Mouse (Mus musculus) myocyte (in vitro differentiated cells): ENCODE data around the gene Adam12. TPM values are rescaled to one million over a fixed set of nuclear protein-coding genes. Genes with fewer than 3 reads are reported as not detected.

ENCODE experiments used
- H3K27me3 ChIP-seq: one replicate; pipeline ENCODE4 v1.6.1; 2011; ENCODE audit not compliant: control insufficient read depth, insufficient read depth, insufficient read length
- H3K36me3 ChIP-seq: one replicate; pipeline ENCODE4 v1.6.1; 2011; ENCODE audit not compliant: control insufficient read depth, insufficient read depth
- H3K4me2 ChIP-seq: one replicate; pipeline ENCODE4 v1.6.1; 2011; ENCODE audit warnings: low read depth, control low read depth
- H3K4me3 ChIP-seq: one replicate; pipeline ENCODE4 v1.5.1; 2011; ENCODE audit warnings: mild to moderate bottlenecking, control low read depth, moderate library complexity
- H3K79me2 ChIP-seq: one replicate; pipeline ENCODE4 v1.6.1; 2011; ENCODE audit not compliant: control insufficient read depth, insufficient read depth
- H3ac ChIP-seq: one replicate; pipeline ENCODE4 v1.6.1; 2011; ENCODE audit not compliant: control insufficient read depth, insufficient read length
- CEBPB ChIP-seq: IDR thresholded peaks from 2 replicates; pipeline ENCODE4 v1.6.1; 2011; ENCODE audit warnings: mild to moderate bottlenecking, moderate library complexity; ENCODE audit not compliant: poor library complexity, insufficient read depth, severe bottlenecking
- E2F4 ChIP-seq: IDR thresholded peaks from one replicate; pipeline ENCODE4 v1.6.1; 2011; ENCODE audit warnings: mild to moderate bottlenecking, control low read depth, moderate library complexity; ENCODE audit not compliant: insufficient read depth
- MAX ChIP-seq: IDR thresholded peaks from one replicate; pipeline ENCODE4 v1.6.1; 2011; ENCODE audit warnings: low read depth, mild to moderate bottlenecking, control low read depth
- MYOD1 ChIP-seq, 3 experiments: IDR thresholded peaks; one replicate each; pipeline ENCODE4 v1.6.1; 2011; ENCODE audit warnings: control low read depth in 2 of 3, low read depth in 2 of 3, mild to moderate bottlenecking in 2 of 3, moderate library complexity in 1 of 3; ENCODE audit not compliant: insufficient read length in 2 of 3, control insufficient read depth in 1 of 3
- MYOG ChIP-seq, 3 experiments: IDR thresholded peaks; one replicate each; pipeline ENCODE4 v1.6.1; 2011; ENCODE audit warnings: control low read depth in 2 of 3, low read depth in 2 of 3, mild to moderate bottlenecking in 2 of 3; ENCODE audit not compliant: insufficient read length in 2 of 3, control insufficient read depth in 1 of 3, insufficient read depth in 1 of 3
- POLR2A ChIP-seq: IDR thresholded peaks from one replicate; pipeline ENCODE4 v1.6.1; 2011; ENCODE audit warnings: low read depth, mild to moderate bottlenecking, control low read depth, moderate library complexity; ENCODE audit not compliant: insufficient read length
- POLR2AphosphoS2 ChIP-seq: IDR thresholded peaks from one replicate; pipeline ENCODE4 v1.6.1; 2011; ENCODE audit warnings: low read depth, control low read depth; ENCODE audit not compliant: insufficient read length
- REST ChIP-seq: IDR thresholded peaks from one replicate; pipeline ENCODE4 v1.6.1; 2011; ENCODE audit warnings: mild to moderate bottlenecking, control low read depth, moderate library complexity; ENCODE audit not compliant: insufficient read depth, insufficient read length
- SRF ChIP-seq: IDR thresholded peaks from one replicate; pipeline ENCODE4 v1.6.1; 2011; ENCODE audit warnings: low read depth; ENCODE audit not compliant: control insufficient read depth, insufficient read length
- TCF12 ChIP-seq: IDR thresholded peaks from one replicate; pipeline ENCODE4 v1.6.1; 2011; ENCODE audit warnings: mild to moderate bottlenecking, control low read depth; ENCODE audit not compliant: poor library complexity, insufficient read depth, severe bottlenecking
- TCF3 ChIP-seq: IDR thresholded peaks from one replicate; pipeline ENCODE4 v1.6.1; 2011; ENCODE audit warnings: low read depth, control low read depth; ENCODE audit not compliant: insufficient read length
- USF1 ChIP-seq: IDR thresholded peaks from one replicate; pipeline ENCODE4 v1.6.1; 2011; ENCODE audit warnings: low read depth, mild to moderate bottlenecking, control low read depth, moderate library complexity
- polyA plus RNA-seq: library from polyadenylated mRNA; unstranded; fragments of >200 nt; fragmentation: generic; extraction: Trizol; gene quantifications from one replicate; pipeline ENCODE4 v1.2.1, GENCODE M21; 2012; ENCODE audit warnings: missing spikeins

Adam12 gene
- polyA plus RNA-seq, 1 experiment: 7.2 TPM

DNA sequence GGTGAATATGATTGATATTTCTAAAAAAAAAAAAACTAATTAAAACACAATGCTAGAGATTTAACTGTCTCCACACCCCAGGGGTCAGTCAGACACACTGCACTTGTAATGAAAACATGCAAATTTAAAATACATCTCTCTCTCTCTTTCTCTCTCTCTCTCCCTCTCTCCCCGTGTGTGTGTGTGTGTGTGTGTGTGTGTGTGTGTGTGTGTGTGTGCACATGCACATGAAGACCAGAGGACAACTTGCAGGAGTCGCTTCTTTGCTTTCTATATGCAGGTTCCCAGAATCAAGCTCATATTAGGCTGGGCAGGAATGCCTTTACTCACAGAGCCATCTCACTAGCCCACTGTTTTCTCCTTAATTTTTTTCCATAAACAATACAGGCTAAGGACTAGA lies 146.6 kb downstream of the Adam12 start:
- no peak overlapping the region for H3K4me3 ChIP-seq
- H3K79me2 ChIP-seq: no peaks in the 10 kb centered on the region
- H3K4me2 ChIP-seq: no peak overlapping the region
- H3K27me3 ChIP-seq: no peaks in the 10 kb centered on the region
- H3K36me3 ChIP-seq: no peaks in the 10 kb centered on the region
- no peak overlapping the region for H3ac ChIP-seq
- no peak for TF ChIP-seq MYOG (IDR thresholded peaks at IDR 0.05; ENCODE audit: control insufficient read depth in 1 of 3, insufficient read depth in 1 of 3, insufficient read length in 2 of 3, low read depth in 2 of 3)
- no peak for TF ChIP-seq REST
- TF ChIP-seq MAX: no peak
- no peak for TF ChIP-seq SRF
- TF ChIP-seq CEBPB: no peak
- TF ChIP-seq USF1: no peak
- no peak for TF ChIP-seq TCF12
- TF ChIP-seq TCF3: no peak
- no peak for TF ChIP-seq E2F4
- no peak for TF ChIP-seq MYOD1 (IDR thresholded peaks at IDR 0.05; ENCODE audit: control insufficient read depth in 1 of 3, insufficient read length in 2 of 3, low read depth in 2 of 3)
- no peak for TF ChIP-seq POLR2A
- no peak for TF ChIP-seq POLR2AphosphoS2

DNA sequence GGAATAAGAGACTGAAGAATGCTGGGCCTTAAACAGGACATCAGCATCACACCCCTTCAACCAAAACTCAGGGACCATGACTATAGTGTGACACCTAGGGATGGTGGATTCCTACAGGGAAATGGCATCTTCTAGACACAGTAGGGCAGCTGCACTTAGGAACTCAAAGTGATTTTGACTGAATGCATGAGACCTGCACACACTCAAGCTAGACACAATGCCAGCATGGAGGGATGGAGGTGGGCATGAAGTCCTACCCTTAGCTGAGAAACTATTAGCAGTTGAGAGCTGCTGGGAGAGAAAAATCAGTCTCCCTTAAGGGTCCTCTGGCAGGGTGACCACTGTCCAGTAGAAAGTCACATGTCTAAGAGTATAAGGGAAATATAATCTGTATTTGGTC lies 147.0 kb downstream of the Adam12 start:
- Histone ChIP-seq H3K4me2 (no peak overlapping the region), H3K36me3 (no peaks in the 10 kb centered on the region), H3K27me3 (no peaks in the 10 kb centered on the region), H3K79me2 (no peaks in the 10 kb centered on the region), H3K4me3 (no peak overlapping the region), H3ac (no peak overlapping the region)
- TF ChIP-seq POLR2AphosphoS2 (no peak), E2F4 (no peak), SRF (no peak), REST (no peak), MYOD1 (IDR thresholded peaks at IDR 0.05; ENCODE audit: control insufficient read depth in 1 of 3, insufficient read length in 2 of 3, low read depth in 2 of 3) (no peak)

DNA sequence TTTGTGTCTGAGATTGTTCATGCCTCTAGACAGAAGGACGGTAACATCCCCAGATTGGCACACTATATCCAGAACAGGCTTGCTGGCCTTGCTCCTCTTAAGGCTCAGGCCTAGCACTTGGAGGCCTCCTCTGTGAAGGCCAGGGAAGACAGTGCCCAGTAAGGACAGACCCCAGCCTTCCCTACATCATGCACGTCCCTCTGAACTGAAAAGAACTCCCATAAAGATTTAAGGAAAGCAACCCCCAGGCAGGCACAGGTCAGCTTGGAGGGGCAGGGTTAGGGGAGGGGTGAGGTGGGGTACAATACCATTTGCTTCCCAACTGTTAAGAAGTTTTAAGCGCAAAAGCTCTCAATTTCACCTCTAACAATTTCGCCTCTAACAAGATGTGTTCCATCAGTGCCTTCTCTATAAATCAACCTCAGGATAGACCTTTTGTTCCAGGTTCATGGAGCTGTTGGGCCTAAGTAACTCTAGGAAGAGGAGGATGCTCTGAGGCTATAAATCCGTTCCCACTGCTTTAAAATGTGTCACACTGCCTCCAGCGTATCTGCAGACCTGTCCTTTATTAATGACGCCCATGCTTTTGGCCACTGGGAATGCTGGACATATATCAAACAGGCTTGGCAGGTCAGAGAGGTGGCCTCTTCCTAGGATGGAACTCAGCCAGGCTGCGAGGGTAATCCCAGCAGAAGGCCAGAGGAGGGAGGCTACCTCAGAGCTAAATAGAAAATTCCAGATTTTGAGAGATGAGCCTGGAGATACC lies 150.5 kb downstream of the Adam12 start:
- no peak overlapping the region for H3ac ChIP-seq
- H3K36me3 ChIP-seq: no peaks in the 10 kb centered on the region
- H3K4me3 ChIP-seq: no peak overlapping the region
- H3K79me2 ChIP-seq: no peaks in the 10 kb centered on the region
- TF ChIP-seq SRF: no peak
- TF ChIP-seq POLR2A: no peak
- no peaks in the 10 kb centered on the region for H3K27me3 ChIP-seq
- H3K4me2 ChIP-seq: no peak overlapping the region

DNA sequence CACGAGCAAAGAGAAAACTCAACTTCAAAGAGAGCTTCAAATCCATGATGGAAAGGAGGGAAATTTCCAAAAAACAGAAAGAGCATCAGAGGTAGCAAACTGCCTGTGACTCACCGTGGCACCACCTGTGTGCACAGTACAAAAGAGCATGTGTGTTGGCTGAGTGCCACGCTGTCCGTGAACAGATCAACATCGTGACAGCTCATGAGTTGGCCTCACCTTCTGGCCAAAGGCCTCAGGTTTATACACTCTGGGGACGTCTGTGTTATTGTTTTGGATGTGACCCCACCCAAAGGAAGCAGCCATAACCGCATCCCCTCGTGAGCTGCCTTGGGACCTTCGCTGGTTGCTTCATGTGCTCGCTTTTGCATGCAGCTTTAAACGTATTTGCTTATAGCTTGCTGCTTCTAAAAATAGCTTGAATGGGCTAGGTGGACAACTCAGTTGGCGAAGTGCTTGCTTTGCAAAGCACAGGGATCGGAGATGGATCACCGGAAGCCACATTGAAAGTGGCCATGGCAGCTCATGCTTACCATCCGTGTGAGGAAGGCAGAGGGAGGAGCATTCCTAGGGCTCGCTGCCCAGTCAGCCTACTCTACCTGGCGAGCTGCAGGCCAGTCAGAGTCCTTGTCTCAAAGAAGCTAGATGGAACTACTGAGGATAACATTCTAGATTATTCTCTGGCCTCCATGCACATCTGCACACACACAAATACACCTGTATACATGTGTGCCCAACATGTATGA lies 151.8 kb downstream of the Adam12 start:
- TF ChIP-seq TCF3 (no peak), TCF12 (no peak), MYOG (IDR thresholded peaks at IDR 0.05; ENCODE audit: control insufficient read depth in 1 of 3, insufficient read depth in 1 of 3, insufficient read length in 2 of 3, low read depth in 2 of 3) (no peak), CEBPB (no peak), MYOD1 (IDR thresholded peaks at IDR 0.05; ENCODE audit: control insufficient read depth in 1 of 3, insufficient read length in 2 of 3, low read depth in 2 of 3) (no peak), E2F4 (no peak), POLR2AphosphoS2 (no peak), USF1 (no peak), MAX (no peak), POLR2A (no peak), REST (no peak), SRF (no peak)
- H3ac ChIP-seq: no peak overlapping the region
- no peaks in the 10 kb centered on the region for H3K36me3 ChIP-seq
- no peak overlapping the region for H3K4me2 ChIP-seq
- H3K27me3 ChIP-seq: no peaks in the 10 kb centered on the region
- H3K79me2 ChIP-seq: no peaks in the 10 kb centered on the region
- no peak overlapping the region for H3K4me3 ChIP-seq

DNA sequence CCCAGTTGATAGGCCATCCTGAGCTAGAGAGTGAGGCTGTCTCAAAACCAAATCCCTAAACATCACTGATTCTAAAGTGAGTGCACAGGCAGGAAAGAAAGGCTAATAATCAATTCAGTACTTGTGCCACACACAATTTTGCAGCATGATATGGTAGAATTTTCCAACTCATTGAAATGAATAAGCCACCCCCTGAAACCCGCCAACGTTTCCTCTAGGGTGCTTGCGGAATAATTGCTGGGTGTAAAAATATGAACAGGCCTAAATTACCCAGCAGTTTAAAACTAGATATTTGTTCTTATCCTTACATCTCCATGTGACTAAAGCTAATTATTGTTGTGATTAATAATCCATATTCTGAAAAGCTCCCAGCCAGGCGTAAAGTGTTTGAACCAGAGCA lies 154.3 kb downstream of the Adam12 start:
- H3K4me2 ChIP-seq: no peak overlapping the region
- TF ChIP-seq SRF (no peak), TCF3 (no peak), REST (no peak), POLR2AphosphoS2 (no peak), CEBPB (no peak), MYOD1 (IDR thresholded peaks at IDR 0.05; ENCODE audit: control insufficient read depth in 1 of 3, insufficient read length in 2 of 3, low read depth in 2 of 3) (no peak), TCF12 (no peak), MAX (no peak), MYOG (IDR thresholded peaks at IDR 0.05; ENCODE audit: control insufficient read depth in 1 of 3, insufficient read depth in 1 of 3, insufficient read length in 2 of 3, low read depth in 2 of 3) (no peak), USF1 (no peak), POLR2A (no peak), E2F4 (no peak)
- H3ac ChIP-seq: no peak overlapping the region
- H3K79me2 ChIP-seq: no peaks in the 10 kb centered on the region
- H3K36me3 ChIP-seq: no peaks in the 10 kb centered on the region
- no peak overlapping the region for H3K4me3 ChIP-seq
- H3K27me3 ChIP-seq: no peaks in the 10 kb centered on the region
